Mouse (Mus musculus) regulatory T cell (primary cell): ENCODE measurements around the gene Dennd5b.
"Not testable (repeated sequence)": the region's sequence is repeated elsewhere in the genome, so short reads cannot be mapped to it uniquely, and the experiment has no call there.

Source experiments
- in situ Hi-C: fragments of 300-600 bp; cut with MboI, MseI; formaldehyde crosslinking; loops from one replicate; pipeline ENCODE4 v1.15.1; 2025; ENCODE audit warnings: high pct_unique_total_duplicates

Gene Dennd5b

DNA sequence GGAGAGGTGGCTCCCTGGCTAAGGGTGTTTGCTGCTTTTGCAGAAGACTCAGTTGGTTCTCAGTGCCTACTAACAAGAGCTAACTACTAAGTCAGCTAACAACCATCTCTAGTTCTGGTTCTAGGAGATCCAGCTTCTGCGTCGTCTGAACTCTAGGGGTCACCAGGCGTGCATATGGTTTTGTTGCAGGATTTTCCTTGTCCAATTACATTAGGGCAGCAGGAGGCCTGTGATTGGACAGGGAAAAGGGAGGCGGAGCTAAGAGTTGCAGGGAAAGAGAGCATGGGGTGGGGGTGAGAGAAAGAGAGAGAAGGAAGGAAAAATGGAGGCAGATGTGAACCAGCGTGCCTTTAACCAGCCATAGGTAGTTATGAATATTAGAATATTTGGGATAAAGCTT is 83.0 kb downstream of the Dennd5b start:
- in situ Hi-C loops: no loop called here

GRCm38 (mm10) chr6:149010766-149011301 is 90.6 kb downstream of the Dennd5b start:
- in situ Hi-C loops: no loop called here

GRCm38 (mm10) chr6:149005009-149005408 is 96.5 kb downstream of the Dennd5b start:
- in situ Hi-C loops: loop anchor here (10.0 kb wide), 1 partner anchor 120 kb away; no protein-coding TSS in a partner anchor

GRCm38 (mm10) chr6:148994327-148994999 is 107.0 kb downstream of the Dennd5b start:
- in situ Hi-C loops: no loop called here

DNA sequence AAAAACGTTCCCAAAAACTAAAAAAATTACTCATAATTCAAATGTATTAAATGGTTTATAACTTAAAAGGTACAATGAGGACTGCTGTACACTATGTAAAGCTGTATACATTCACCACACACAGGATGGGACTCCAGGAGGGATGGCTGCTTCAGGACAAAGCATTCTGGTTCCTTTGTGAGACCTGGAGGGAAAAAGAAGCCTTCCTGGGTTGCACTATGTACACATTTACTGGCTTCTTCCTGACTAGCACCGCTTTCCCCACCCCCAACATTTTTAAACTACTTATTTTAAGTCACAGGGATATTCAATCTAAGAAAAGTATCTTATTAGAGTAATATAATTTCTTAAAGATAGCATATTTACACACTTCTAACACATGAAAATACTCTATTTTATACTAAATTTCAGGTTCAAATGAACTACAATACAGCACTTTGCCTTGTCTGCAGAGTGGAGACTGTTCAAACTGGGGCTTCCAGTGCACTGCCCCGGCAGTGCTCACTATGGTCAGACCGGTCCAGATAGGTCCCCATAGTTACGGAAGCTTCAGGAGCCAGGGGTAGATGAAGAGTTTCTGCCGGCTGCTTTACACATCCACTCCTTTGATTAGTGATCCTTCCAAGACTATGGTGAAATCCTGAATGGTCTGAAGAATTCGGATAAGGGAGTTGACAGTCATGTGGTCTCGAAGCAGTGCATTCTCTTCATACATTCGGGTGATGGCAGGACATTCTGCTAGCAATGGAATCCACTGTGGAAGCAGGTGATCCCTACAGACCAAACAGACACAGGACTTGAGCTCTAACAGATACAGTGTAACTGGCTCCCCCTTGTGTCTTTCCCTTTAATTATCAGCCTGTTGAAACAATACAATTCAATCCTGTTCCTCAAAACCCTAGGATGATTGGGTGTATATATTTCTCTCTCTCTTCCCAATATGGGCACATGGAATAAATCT is 108.1 kb downstream of the Dennd5b start:
- in situ Hi-C loops: no loop called here

DNA sequence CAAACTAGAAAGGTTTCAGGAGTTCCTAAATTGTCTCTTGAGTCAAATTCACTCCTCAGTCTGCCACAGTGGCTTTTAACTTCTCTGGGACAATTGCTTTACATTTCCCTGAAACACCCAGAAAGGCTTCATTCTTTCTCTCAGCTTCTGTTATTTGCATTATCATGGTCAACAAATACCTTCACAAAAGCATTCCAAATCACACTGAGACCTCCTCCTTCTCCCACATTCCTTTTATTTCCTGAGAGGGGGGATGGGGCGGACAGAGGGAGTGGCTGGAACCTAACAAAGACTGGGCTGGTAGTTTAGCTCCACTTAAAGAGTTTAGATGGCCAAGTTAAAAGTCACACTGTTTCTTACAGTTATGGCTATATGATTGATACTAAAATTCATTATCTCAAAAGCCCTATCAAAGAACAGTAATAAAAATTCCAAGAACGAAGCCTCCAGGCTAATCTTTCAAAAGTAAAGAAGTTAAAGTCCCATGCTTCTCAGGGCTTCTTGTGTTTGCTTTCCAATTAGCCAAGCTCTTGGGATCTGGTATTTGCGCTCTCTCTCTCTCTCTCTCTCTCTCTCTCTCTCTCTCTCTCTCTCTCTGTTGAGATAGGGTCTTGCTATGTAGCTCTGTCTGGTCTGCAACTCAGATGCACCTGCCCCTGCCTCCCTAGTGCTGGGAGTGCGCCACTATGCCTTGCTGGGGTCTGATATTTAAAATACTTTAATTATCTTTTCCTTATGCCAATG is 108.9 kb downstream of the Dennd5b start:
- in situ Hi-C loops: no loop called here

DNA sequence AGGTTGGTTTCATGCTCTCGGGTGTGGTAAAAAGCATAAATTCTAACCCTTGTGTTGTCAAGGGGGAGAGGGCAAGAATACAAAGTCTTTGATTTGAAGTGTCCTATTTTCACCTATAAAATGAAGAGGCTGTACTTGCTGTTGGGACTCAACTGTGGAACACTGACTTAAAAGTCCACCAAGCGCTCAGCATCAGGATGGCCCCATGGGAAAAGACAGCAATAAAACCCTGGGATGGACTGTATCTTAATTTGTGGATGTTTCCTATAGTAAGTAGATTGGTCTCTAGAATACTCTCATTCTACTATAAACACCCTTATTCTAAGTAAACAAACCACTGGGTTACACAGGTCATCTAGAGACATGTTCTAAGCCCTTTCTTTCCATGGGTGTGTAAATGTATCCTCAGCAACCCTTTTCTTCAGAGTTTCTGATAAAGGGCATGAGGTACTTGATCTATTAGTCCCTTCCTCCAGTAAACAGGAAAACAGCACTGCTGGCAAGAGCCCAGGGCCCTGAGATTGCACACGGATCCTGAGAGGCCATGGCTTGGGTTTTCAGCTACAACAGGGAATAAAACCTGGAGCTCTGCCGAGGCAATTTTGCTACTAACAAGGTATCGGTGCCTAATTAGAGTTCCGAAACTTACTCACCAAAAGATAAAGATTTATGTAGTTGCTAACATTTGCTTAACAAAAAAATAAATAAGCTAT is 109.7 kb downstream of the Dennd5b start:
- in situ Hi-C loops: no loop called here

- in situ Hi-C loops: not testable (repeated sequence)
These were observed 111.5 kb downstream of the Dennd5b start for GRCm38 (mm10) chr6:148989792-148990491.

GRCm38 (mm10) chr6:148986003-148986402 is 115.5 kb downstream of the Dennd5b start:
- in situ Hi-C loops: no loop called here

- in situ Hi-C loops: no loop called here
These were observed 121.0 kb downstream of the Dennd5b start for GRCm38 (mm10) chr6:148980495-148980894.

- in situ Hi-C loops: no loop called here
These were observed 126.4 kb downstream of the Dennd5b start for GRCm38 (mm10) chr6:148975096-148975495.

GRCm38 (mm10) chr6:148972891-148973290 is 128.6 kb downstream of the Dennd5b start:
- in situ Hi-C loops: no loop called here

DNA sequence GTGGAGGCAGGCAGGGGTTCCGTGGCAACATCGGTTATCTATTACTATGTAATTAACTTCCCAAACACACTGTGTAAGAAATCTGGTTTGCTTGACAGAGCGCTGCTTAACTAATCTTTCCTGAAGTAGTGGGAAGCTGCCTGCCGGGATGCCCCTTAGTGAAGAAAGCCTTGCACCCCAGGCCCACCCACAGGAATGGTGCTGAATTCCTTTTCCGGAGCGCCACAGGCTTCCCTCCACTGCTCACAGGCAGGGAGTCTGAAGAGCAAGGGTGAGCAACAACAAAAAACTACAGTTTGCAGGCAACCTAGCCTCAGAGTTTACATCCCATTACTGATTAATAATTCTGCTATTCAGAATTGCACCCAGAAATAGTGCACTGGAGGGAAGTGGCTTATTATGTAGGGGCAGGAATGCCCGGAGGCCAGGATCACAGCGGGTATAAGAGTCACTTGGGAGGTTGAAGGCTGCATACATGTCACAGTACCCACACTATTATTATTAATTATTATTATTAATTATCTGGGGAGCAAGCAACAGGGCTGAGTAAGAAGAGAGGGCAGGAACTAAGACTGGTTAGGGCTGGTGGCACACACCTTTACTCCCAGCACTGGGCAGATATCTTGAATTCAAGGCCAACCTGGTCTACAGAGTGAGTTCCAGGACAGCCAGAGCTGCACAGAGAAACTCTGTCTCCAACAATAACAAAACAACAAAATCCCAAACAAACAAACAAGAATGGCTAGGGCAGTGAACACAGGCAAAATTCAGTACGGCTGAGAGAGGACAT is 129.2 kb downstream of the Dennd5b start:
- in situ Hi-C loops: no loop called here

DNA sequence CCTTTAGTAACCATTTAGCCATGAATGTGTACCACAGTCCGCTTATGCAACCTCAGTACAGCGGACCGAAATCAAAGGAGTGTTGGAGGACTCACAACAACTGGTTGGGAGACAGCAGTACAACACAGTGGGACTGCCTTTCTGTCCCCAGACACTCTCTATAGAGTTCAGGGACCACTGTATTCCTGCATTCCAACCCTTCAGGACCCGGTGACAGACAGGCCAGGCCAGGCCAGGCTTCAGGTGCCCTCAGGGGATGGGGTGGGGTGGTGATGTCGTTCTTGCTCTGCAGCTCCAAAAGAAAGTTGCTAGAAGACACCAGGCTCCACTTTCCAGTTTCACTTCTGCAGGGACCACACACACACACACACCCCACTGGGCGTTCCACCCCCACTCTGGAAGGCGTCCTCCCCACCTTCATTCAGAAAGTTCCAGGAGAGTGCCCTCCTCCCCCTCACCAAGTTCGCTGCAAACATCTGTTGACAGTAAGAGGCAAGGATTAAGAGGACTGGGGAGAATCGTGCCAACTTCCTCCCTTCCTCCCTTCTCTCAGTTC is 130.0 kb downstream of the Dennd5b start:
- in situ Hi-C loops: no loop called here

DNA sequence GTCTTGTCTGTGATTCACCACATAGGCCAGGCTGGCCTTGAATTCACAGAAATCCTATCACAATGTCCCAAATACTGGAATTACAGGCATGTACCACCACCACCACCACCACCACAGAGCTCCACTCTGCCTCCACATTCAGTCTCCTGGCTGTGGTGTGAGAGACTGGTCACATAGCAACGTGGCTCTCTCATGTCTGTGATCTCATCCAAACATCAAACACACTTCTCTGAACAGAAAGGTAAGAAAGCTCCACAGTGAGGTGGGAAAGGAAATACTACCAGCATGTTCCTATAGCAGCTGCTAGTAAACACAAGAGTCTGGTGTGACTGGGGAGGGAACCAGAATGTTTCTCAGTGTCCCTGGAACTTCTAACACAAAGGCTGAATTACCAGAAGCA is 140.2 kb downstream of the Dennd5b start:
- in situ Hi-C loops: no loop called here

GRCm38 (mm10) chr6:148959540-148960238 is 141.8 kb downstream of the Dennd5b start:
- in situ Hi-C loops: no loop called here

DNA sequence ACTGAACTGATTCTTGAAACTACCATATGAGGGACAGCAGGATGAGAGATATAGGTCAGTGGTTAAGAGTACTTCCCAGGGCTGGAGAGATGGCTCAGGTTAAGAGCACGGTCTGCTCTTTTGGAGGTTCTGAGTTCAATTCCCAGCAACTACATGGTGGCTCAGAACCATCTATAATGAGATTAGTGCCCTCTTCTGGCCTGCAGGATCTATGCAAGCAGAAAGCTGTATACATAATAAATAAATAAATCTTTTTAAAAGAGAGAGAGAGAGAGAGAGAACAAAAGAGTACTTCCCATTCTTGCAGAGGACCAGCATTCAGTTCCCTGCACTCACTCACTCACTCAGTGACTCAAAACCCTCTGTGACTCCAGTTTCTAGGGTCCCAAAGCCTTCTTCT is 142.8 kb downstream of the Dennd5b start:
- in situ Hi-C loops: no loop called here

GRCm38 (mm10) chr6:148957046-148957445 is 144.4 kb downstream of the Dennd5b start:
- in situ Hi-C loops: no loop called here
